Mouse (Mus musculus): ENCODE results near the gene Prkn. TPM values are rescaled to one million over a fixed set of nuclear protein-coding genes. Genes with fewer than 3 reads are reported as not detected.
"Not testable (repeated sequence)": the region's sequence is repeated elsewhere in the genome, so short reads cannot be mapped to it uniquely, and the experiment has no call there.

The Prkn gene
- total RNA-seq, 2 experiments from 2014 or later = 16.9 to 17.7 TPM

GRCm38 (mm10) chr17:11972550-11972949 is 1132.4 kb downstream of the Prkn start:
- no peak for DNase-seq (ENCODE audit: low spot score in 2 of 2)

GRCm38 (mm10) chr17:11972969-11973787 is 1133.0 kb downstream of the Prkn start:
- DNase-seq (ENCODE audit: low spot score in 2 of 2) = no peak

- peak in 1 of 2 experiments; percentile 24 for DNase-seq (ENCODE audit: low spot score in 2 of 2)
Measured at GRCm38 (mm10) chr17:11975062-11975607, 1135.0 kb downstream of the Prkn start.

GRCm38 (mm10) chr17:11978260-11978821 is 1138.2 kb downstream of the Prkn start:
- no peak for DNase-seq (ENCODE audit: low spot score in 2 of 2)

GRCm38 (mm10) chr17:11981666-11982065 is 1141.5 kb downstream of the Prkn start:
- no peak for DNase-seq (ENCODE audit: low spot score in 2 of 2)

GRCm38 (mm10) chr17:11988110-11988837 is 1148.1 kb downstream of the Prkn start:
- DNase-seq (ENCODE audit: low spot score in 2 of 2) = no peak

GRCm38 (mm10) chr17:11989296-11989695 is 1149.1 kb downstream of the Prkn start:
- DNase-seq (ENCODE audit: low spot score in 2 of 2) = no peak

- DNase-seq (ENCODE audit: low spot score in 2 of 2) = no peak
Measured at GRCm38 (mm10) chr17:11990386-11991087, 1150.4 kb downstream of the Prkn start.

GRCm38 (mm10) chr17:11993249-11993648 is 1153.1 kb downstream of the Prkn start:
- peak in 1 of 2 experiments; percentile 36 for DNase-seq (ENCODE audit: low spot score in 2 of 2)

GRCm38 (mm10) chr17:11994252-11994651 is 1154.1 kb downstream of the Prkn start:
- DNase-seq (ENCODE audit: low spot score in 2 of 2) = no peak

- not testable (repeated sequence) for DNase-seq (ENCODE audit: low spot score in 2 of 2)
Measured at GRCm38 (mm10) chr17:11994754-11995153, 1154.6 kb downstream of the Prkn start.

GRCm38 (mm10) chr17:11995522-11995921 is 1155.3 kb downstream of the Prkn start:
- DNase-seq (ENCODE audit: low spot score in 2 of 2) = no peak

- DNase-seq (ENCODE audit: low spot score in 2 of 2) = no peak
Measured at GRCm38 (mm10) chr17:11996311-11996710, 1156.1 kb downstream of the Prkn start.

- no peak for DNase-seq (ENCODE audit: low spot score in 2 of 2)
Measured at GRCm38 (mm10) chr17:12000285-12000684, 1160.1 kb downstream of the Prkn start.

- DNase-seq (ENCODE audit: low spot score in 2 of 2) = no peak
Measured at GRCm38 (mm10) chr17:12021326-12021725, 1181.1 kb downstream of the Prkn start.

GRCm38 (mm10) chr17:12029362-12029761 is 1189.2 kb downstream of the Prkn start:
- DNase-seq (ENCODE audit: low spot score in 2 of 2) = peak in 1 of 2 experiments; percentile 7

- peak in 1 of 2 experiments; percentile 6 for DNase-seq (ENCODE audit: low spot score in 2 of 2)
Measured at GRCm38 (mm10) chr17:12029921-12030461, 1189.8 kb downstream of the Prkn start.

GRCm38 (mm10) chr17:12030556-12031160 is 1190.5 kb downstream of the Prkn start:
- peak in 1 of 2 experiments; percentile 19 for DNase-seq (ENCODE audit: low spot score in 2 of 2)

- peak; percentile 58 to 66 for DNase-seq (ENCODE audit: low spot score in 2 of 2)
Measured at GRCm38 (mm10) chr17:12031203-12031942, 1191.2 kb downstream of the Prkn start.
